Mouse (Mus musculus) adrenal gland, postnatal 14 days (tissue): Measurements from ENCODE around the gene Gm5108. TPM values are rescaled to one million over a fixed set of nuclear protein-coding genes. Genes with fewer than 3 reads are reported as not detected.

Experiments used
- DNase-seq: peaks from one replicate; pipeline ENCODE4 v3.0.0; 2021; ENCODE audit warnings: mixed read lengths
- long read RNA-seq, 2 experiments: library from polyadenylated mRNA; stranded (forward); transcript quantifications; one replicate each; pipeline ENCODE4 v2.0.0; 2021
- total RNA-seq: library from RNA; stranded (reverse); gene quantifications from 2 replicates; pipeline ENCODE4 v1.2.3, GENCODE M21; 2021

Gene Gm5108
- not detected in 2 replicates for total RNA-seq
- long read RNA-seq, experiment 1: 0 reads
- long read RNA-seq, experiment 2: 0 reads

GRCm38 (mm10) chr5:67941369-67941768 is at the start of gene Gm5108:
Gene Gm5108, plus strand, starts transcription at chr5:67941669.
- no peak for DNase-seq

GRCm38 (mm10) chr5:67898921-67899320 is 42.5 kb upstream of the Gm5108 start:
- no peak for DNase-seq

- no peak for DNase-seq
Measured at GRCm38 (mm10) chr5:67904555-67904954, 36.9 kb upstream of the Gm5108 start.

GRCm38 (mm10) chr5:67930584-67930983 is 10.9 kb upstream of the Gm5108 start:
- no peak for DNase-seq

- DNase-seq: no peak
Measured at GRCm38 (mm10) chr5:67931623-67932022, 9.8 kb upstream of the Gm5108 start.

- DNase-seq: no peak
Measured at GRCm38 (mm10) chr5:67943199-67943598, 1.7 kb downstream of the Gm5108 start.

GRCm38 (mm10) chr5:67944074-67944785 is 2.8 kb downstream of the Gm5108 start:
- DNase-seq: no peak

GRCm38 (mm10) chr5:67946321-67946720 is 4.9 kb downstream of the Gm5108 start, which contains the start of gene Gm21905:
Gene Gm21905, minus strand, starts transcription at chr5:67946421.
- DNase-seq: no peak

GRCm38 (mm10) chr5:67947006-67947405 is 5.5 kb downstream of the Gm5108 start:
- DNase-seq: no peak

- DNase-seq: no peak
Measured at GRCm38 (mm10) chr5:67948074-67948473, 6.6 kb downstream of the Gm5108 start.

- no peak for DNase-seq
Measured at GRCm38 (mm10) chr5:67954097-67954496, 12.6 kb downstream of the Gm5108 start.

- no peak for DNase-seq
Measured at GRCm38 (mm10) chr5:67955486-67955885, 14.0 kb downstream of the Gm5108 start.

GRCm38 (mm10) chr5:67961708-67962629 is 20.5 kb downstream of the Gm5108 start:
- no peak for DNase-seq

GRCm38 (mm10) chr5:67969536-67969935 is 28.1 kb downstream of the Gm5108 start:
- DNase-seq: no peak

- no peak for DNase-seq
Measured at GRCm38 (mm10) chr5:67981946-67982526, 40.6 kb downstream of the Gm5108 start.

- no peak for DNase-seq
Measured at GRCm38 (mm10) chr5:67990426-67990825, 49.0 kb downstream of the Gm5108 start.

- no peak for DNase-seq
Measured at GRCm38 (mm10) chr5:68002611-68003010, 61.1 kb downstream of the Gm5108 start.

- no peak for DNase-seq
Measured at GRCm38 (mm10) chr5:68003904-68004303, 62.4 kb downstream of the Gm5108 start.

GRCm38 (mm10) chr5:68004419-68004818 is 63.0 kb downstream of the Gm5108 start:
- no peak for DNase-seq

- no peak for DNase-seq
Measured at GRCm38 (mm10) chr5:68007074-68007473, 65.6 kb downstream of the Gm5108 start.

GRCm38 (mm10) chr5:68011569-68011968 is 70.1 kb downstream of the Gm5108 start:
- DNase-seq: no peak

GRCm38 (mm10) chr5:68012618-68013017 is 71.1 kb downstream of the Gm5108 start:
- peak; percentile 85 for DNase-seq

- no peak for DNase-seq
Measured at GRCm38 (mm10) chr5:68020870-68021269, 79.4 kb downstream of the Gm5108 start.
